Mouse (Mus musculus): ENCODE results near the gene Sort1. TPM values are rescaled to one million over a fixed set of nuclear protein-coding genes. Genes with fewer than 3 reads are reported as not detected.

Gene Sort1
- polyA plus RNA-seq, 1 experiment from 2014 or later = 4.6 TPM

- H3K27ac ChIP-seq (ENCODE audit: low read depth, low read length) = no peak overlapping the region
- H3K9me3 ChIP-seq (ENCODE audit: control insufficient read depth) = no peaks in the 10 kb centered on the region
- TF ChIP-seq CTCF (IDR thresholded peaks at IDR 0.05; ENCODE audit: low read depth) = no peak
- H3K27me3 ChIP-seq (replicated peaks; ENCODE audit: control insufficient read depth, insufficient read depth, low read length) = no peaks in the 10 kb centered on the region
- H3K9ac ChIP-seq (ENCODE audit: low read depth, low read length) = no peak overlapping the region
- H3K36me3 ChIP-seq (ENCODE audit: control insufficient read depth, insufficient read depth) = no peaks in the 10 kb centered on the region
- no peak overlapping the region for H3K4me2 ChIP-seq (replicated peaks; ENCODE audit: low read depth)
- no peak for ATAC-seq
- H3K4me3 ChIP-seq (ENCODE audit: low read depth, low read length) = no peak overlapping the region
- 91% methylated on average over 8 of the region's 8 CpGs for WGBS
- H3K4me1 ChIP-seq (replicated peaks; ENCODE audit: control insufficient read depth, insufficient read depth, low read length) = 0 out of 2 replicates have a peak, but pooled peaks cover 3% of the 10 kb centered on the region
These were observed 19.8 kb downstream of the Sort1 start for GRCm38 (mm10) chr3:108303683-108304082.

DNA sequence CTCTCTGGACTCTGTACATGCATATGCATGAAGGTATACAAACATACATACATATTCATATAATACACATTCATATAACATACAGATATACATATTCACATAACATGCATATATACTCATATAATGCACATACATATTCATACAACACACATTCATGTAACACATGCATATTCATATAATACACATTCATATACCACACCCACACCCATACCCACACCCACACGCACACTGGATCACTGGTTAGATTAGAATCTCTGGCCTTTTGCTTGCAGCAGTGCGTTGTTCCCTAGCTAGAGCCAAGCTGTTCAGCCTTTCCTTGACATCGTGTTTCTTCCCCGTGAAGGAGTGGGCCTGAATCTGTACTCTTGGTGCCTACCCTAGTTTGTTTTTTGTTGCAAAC lies 20.9 kb downstream of the Sort1 start:
- no peak for ATAC-seq
- no peaks in the 10 kb centered on the region for H3K27me3 ChIP-seq (replicated peaks; ENCODE audit: control insufficient read depth, insufficient read depth, low read length)
- H3K27ac ChIP-seq (ENCODE audit: low read depth, low read length) = no peak overlapping the region
- no peaks in the 10 kb centered on the region for H3K36me3 ChIP-seq (ENCODE audit: control insufficient read depth, insufficient read depth)
- H3K4me2 ChIP-seq (replicated peaks; ENCODE audit: low read depth) = no peak overlapping the region
- H3K9ac ChIP-seq (ENCODE audit: low read depth, low read length) = no peak overlapping the region
- 0 out of 2 replicates have a peak, but pooled peaks cover 3% of the 10 kb centered on the region for H3K4me1 ChIP-seq (replicated peaks; ENCODE audit: control insufficient read depth, insufficient read depth, low read length)
- no peaks in the 10 kb centered on the region for H3K9me3 ChIP-seq (ENCODE audit: control insufficient read depth)
- WGBS = 76% methylated on average over 4 of the region's 4 CpGs
- no peak for TF ChIP-seq CTCF (IDR thresholded peaks at IDR 0.05; ENCODE audit: low read depth)
- no peak overlapping the region for H3K4me3 ChIP-seq (ENCODE audit: low read depth, low read length)

- Histone ChIP-seq H3K4me3 (ENCODE audit: low read depth, low read length) (no peak overlapping the region), H3K4me2 (replicated peaks; ENCODE audit: low read depth) (no peak overlapping the region), H3K27me3 (replicated peaks; ENCODE audit: control insufficient read depth, insufficient read depth, low read length) (no peaks in the 10 kb centered on the region), H3K4me1 (replicated peaks; ENCODE audit: control insufficient read depth, insufficient read depth, low read length) (0 out of 2 replicates have a peak, but pooled peaks cover 3% of the 10 kb centered on the region), H3K36me3 (ENCODE audit: control insufficient read depth, insufficient read depth) (no peaks in the 10 kb centered on the region), H3K27ac (ENCODE audit: low read depth, low read length) (peak overlapping the region; percentile 21; the same call in 1 of the 2 replicates), H3K9me3 (ENCODE audit: control insufficient read depth) (no peaks in the 10 kb centered on the region), H3K9ac (ENCODE audit: low read depth, low read length) (no peak overlapping the region)
- no peak for ATAC-seq
- 49% methylated on average over 3 of the region's 3 CpGs for WGBS
- TF ChIP-seq CTCF (IDR thresholded peaks at IDR 0.05; ENCODE audit: low read depth) = no peak
These were observed 22.5 kb downstream of the Sort1 start for GRCm38 (mm10) chr3:108306387-108306786.

DNA sequence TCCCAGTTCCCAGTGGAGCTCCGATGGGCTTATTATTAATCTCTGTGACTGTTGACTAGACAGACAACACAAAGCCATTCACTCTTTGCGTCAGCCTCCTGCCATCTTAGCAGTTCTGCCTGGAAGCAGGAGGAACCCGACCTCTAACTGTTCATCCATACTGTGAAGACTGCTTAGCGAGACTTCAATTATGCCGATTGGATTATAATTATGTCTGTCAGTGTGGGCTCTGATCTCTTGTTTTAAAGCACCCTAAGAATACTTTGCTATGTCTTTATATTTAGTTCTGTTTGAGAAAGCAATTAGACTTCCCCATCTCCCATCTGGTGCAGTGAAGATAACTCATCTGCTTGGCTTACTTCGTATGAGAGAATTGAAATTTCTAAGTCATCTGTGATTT lies 23.6 kb downstream of the Sort1 start:
- H3K27ac ChIP-seq (ENCODE audit: low read depth, low read length) = no peak overlapping the region
- WGBS = 74% methylated on average over 6 of the region's 6 CpGs
- no peak for ATAC-seq

DNA sequence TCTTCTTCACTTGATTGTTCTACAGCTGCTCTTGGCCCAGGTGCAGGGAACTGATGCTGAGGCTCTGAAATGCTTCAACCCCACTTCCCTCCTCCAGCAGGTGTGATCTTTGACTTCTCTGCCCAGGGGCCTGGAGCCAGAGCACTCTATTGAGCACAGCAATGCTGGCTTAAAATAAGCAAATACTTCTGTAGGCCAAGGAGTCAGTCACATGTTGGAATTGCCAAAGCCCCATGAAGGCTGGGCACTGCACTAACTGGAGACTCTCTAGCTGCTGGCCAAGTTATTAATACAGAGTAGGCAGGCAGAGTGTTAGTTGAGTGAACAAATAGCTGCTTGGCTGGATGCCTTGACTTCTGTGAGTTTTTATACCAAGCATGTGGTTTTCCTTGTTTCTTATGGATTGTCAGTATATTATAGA lies 27.0 kb downstream of the Sort1 start:
- Histone ChIP-seq H3K27me3 (replicated peaks; ENCODE audit: control insufficient read depth, insufficient read depth, low read length) (no peaks in the 10 kb centered on the region), H3K4me1 (replicated peaks; ENCODE audit: control insufficient read depth, insufficient read depth, low read length) (0 out of 2 replicates have a peak, but pooled peaks cover 2% of the 10 kb centered on the region), H3K4me2 (replicated peaks; ENCODE audit: low read depth) (no peak overlapping the region), H3K9ac (ENCODE audit: low read depth, low read length) (no peak overlapping the region), H3K27ac (ENCODE audit: low read depth, low read length) (no peak overlapping the region), H3K9me3 (ENCODE audit: control insufficient read depth) (no peaks in the 10 kb centered on the region), H3K4me3 (ENCODE audit: low read depth, low read length) (no peak overlapping the region), H3K36me3 (ENCODE audit: control insufficient read depth, insufficient read depth) (no peaks in the 10 kb centered on the region)
- ATAC-seq = no peak
- TF ChIP-seq CTCF (IDR thresholded peaks at IDR 0.05; ENCODE audit: low read depth) = no peak

More for the DNA sequence above, 23.6 kb downstream of the Sort1 start:
- Histone ChIP-seq H3K36me3 (ENCODE audit: control insufficient read depth, insufficient read depth) (no peaks in the 10 kb centered on the region), H3K4me3 (ENCODE audit: low read depth, low read length) (no peak overlapping the region), H3K27me3 (replicated peaks; ENCODE audit: control insufficient read depth, insufficient read depth, low read length) (no peaks in the 10 kb centered on the region), H3K9ac (ENCODE audit: low read depth, low read length) (no peak overlapping the region), H3K9me3 (ENCODE audit: control insufficient read depth) (no peaks in the 10 kb centered on the region), H3K4me2 (replicated peaks; ENCODE audit: low read depth) (no peak overlapping the region), H3K4me1 (replicated peaks; ENCODE audit: control insufficient read depth, insufficient read depth, low read length) (0 out of 2 replicates have a peak, but pooled peaks cover 3% of the 10 kb centered on the region)
- TF ChIP-seq CTCF (IDR thresholded peaks at IDR 0.05; ENCODE audit: low read depth) = no peak

DNA sequence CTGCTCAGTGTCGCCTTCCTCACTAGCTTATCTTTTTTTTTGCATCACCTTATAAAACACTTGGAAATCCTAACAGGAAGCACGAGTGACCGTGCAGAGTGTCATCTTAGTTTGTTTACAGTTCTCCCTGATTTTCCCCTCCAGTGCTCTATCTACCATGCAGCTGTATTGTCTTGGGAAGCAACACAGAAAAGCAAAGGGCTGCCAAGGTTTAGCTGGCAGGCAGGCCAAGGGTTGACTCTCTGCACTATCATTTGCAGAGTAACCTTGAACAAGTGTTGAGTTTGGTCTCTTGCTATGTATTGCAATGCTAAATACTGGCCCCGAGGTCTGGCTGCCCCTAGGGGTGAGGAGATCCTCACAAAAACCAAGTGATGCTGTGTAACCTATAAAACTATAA lies 27.8 kb downstream of the Sort1 start:
- 54% methylated on average over 4 of the region's 4 CpGs for WGBS
- no peaks in the 10 kb centered on the region for H3K27me3 ChIP-seq (replicated peaks; ENCODE audit: control insufficient read depth, insufficient read depth, low read length)
- no peaks in the 10 kb centered on the region for H3K36me3 ChIP-seq (ENCODE audit: control insufficient read depth, insufficient read depth)
- no peaks in the 10 kb centered on the region for H3K9me3 ChIP-seq (ENCODE audit: control insufficient read depth)
- ATAC-seq = no peak
- no peak for TF ChIP-seq CTCF (IDR thresholded peaks at IDR 0.05; ENCODE audit: low read depth)
- H3K4me1 ChIP-seq (replicated peaks; ENCODE audit: control insufficient read depth, insufficient read depth, low read length) = 0 out of 2 replicates have a peak, but pooled peaks cover 2% of the 10 kb centered on the region
- no peak overlapping the region for H3K27ac ChIP-seq (ENCODE audit: low read depth, low read length)
- no peak overlapping the region for H3K4me3 ChIP-seq (ENCODE audit: low read depth, low read length)
- H3K4me2 ChIP-seq (replicated peaks; ENCODE audit: low read depth) = no peak overlapping the region
- H3K9ac ChIP-seq (ENCODE audit: low read depth, low read length) = no peak overlapping the region

- H3K36me3 ChIP-seq (ENCODE audit: control insufficient read depth, insufficient read depth) = no peaks in the 10 kb centered on the region
- no peak overlapping the region for H3K9ac ChIP-seq (ENCODE audit: low read depth, low read length)
- 0 out of 2 replicates have a peak, but pooled peaks cover 2% of the 10 kb centered on the region for H3K4me1 ChIP-seq (replicated peaks; ENCODE audit: control insufficient read depth, insufficient read depth, low read length)
- no peak for ATAC-seq
- H3K27ac ChIP-seq (ENCODE audit: low read depth, low read length) = no peak overlapping the region
- H3K4me3 ChIP-seq (ENCODE audit: low read depth, low read length) = no peak overlapping the region
- no peaks in the 10 kb centered on the region for H3K9me3 ChIP-seq (ENCODE audit: control insufficient read depth)
- no peaks in the 10 kb centered on the region for H3K27me3 ChIP-seq (replicated peaks; ENCODE audit: control insufficient read depth, insufficient read depth, low read length)
- H3K4me2 ChIP-seq (replicated peaks; ENCODE audit: low read depth) = no peak overlapping the region
- no peak for TF ChIP-seq CTCF (IDR thresholded peaks at IDR 0.05; ENCODE audit: low read depth)
These were observed 28.5 kb downstream of the Sort1 start for GRCm38 (mm10) chr3:108312414-108312813.

Measured in intestine, postnatal 0 days (tissue).